Mouse (Mus musculus) stomach, postnatal 0 days (tissue): ENCODE measurements at regions not wholly inside any gene's neighbourhood (a gene's known extent, or its start where the extent isn't known, plus 50 kb on each side); places are given as distances from the start of the nearest gene placed in this dataset.

Experiments used
- CTCF ChIP-seq: IDR thresholded peaks from 2 replicates; pipeline ENCODE4 v1.5.1; 2016; ENCODE audit warnings: antibody characterized with exemption, low read depth, mild to moderate bottlenecking, moderate library complexity
- EP300 ChIP-seq: optimal IDR thresholded peaks from 2 replicates; pipeline ENCODE3; 2016; ENCODE audit warnings: antibody characterized with exemption

DNA sequence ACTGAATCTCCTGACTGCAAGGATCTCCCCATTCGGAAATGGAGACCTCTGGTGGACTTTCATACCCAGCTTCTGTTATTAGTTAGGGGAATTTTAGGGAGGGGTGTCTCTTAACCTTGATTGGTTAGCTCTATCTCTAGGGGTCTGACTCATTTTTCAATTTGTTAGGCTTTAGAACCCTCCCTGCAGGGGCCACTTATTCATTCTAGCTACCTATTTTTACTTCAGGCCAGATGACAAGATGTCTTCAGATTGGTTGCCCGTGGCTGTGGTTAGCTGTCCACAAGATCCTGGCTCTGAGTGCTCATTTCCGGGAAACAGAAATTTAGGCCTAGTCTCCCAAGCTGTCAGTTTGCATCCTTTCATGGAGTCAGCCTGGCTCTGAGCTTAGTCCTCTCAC, 314.3 kb downstream of the Mat2b start:
- TF ChIP-seq CTCF (no peak), EP300 (no peak)
